Mouse (Mus musculus): ENCODE data around the gene Themis.
A peak's percentile ranks its signal among the peaks of the same experiment; 100 is the strongest.

Themis gene

DNA sequence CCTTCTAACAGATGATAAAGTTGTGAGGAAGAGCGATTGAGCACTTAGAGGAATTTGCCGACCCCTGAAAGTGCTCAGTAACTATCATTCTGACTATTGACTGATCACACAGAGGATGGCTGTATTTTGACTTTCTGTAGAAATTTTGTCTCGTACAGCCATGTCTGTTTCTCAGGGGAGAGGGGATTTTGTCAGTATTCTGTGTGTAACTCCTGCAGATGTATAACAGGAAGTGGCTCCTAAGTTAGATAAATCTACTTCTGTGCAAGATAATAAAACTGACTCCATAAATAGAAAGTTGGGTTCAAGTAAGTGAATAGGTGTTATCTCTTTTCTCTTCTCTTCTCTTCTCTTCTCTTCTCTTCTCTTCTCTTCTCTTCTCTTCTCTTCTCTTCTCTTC, 137.0 kb downstream of the Themis start:
- DNase-seq (ENCODE audit: low read depth): no peak

DNA sequence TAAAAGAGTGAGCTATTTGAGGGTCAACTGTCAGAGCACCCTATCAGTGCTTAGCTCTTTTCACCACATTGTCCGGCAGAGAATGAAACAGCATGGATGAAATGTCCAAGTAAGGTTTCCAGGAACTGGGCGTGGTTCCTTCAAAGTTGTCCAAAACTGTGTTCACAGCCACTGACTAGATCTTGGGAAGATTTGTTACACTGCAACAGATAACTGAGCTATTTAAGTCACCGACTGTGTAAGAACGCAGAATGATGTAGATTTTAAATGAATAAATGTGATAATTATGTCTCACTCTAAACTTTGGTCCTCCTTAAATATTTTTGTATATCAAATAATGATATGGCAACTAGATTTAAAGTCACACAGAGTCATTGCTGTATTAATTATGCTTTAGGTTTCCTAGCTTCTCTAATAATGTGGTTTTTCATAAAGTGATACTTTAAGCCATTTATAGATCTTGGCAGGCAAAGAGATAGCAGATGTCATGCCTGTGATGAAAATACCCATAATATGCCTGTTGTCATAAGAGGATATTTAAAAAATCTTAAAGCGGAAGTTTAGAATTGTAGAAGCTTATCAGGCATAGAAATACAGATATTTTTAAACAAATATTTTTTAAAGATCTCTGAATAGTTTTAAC, 143.9 kb downstream of the Themis start:
- no peak for DNase-seq (ENCODE audit: low read depth)

DNA sequence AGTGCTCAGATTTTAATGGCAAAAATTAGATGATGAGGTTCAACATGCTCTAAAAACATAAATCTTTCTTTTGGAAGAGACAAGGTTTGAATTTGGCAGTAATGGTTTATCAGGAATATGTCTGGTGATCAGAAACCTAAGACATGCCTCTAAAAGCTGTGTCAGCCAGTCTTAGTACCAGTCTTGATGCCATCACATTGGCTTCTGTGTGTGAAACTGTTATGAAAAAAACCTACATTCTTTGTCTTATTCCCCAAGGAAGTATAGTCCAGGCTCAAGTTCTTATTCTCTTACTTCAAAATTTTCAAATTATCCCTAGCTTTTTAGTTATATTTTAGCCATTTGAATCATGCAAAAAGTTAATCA, 144.4 kb downstream of the Themis start:
- no peak for DNase-seq (ENCODE audit: low read depth)

DNA sequence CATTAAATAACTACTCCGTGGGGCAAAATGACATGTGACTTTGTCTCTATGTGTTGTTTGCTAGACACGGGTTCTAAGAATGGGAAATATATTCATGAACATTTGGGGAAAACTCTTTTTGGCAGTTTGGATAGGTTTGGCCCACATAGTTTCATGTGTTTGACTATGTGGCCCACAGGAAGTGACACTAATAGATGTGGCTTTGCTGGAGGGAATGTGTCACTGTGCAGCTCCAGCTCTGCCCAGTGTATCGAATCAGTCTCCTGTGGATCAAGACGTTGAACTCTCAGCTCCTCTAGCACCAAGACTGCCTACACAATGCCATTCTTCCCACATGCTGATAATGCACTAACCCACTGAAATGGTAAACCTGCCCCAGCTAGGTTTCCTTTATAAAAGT, 148.0 kb downstream of the Themis start:
- DNase-seq (ENCODE audit: low read depth): no peak

DNA sequence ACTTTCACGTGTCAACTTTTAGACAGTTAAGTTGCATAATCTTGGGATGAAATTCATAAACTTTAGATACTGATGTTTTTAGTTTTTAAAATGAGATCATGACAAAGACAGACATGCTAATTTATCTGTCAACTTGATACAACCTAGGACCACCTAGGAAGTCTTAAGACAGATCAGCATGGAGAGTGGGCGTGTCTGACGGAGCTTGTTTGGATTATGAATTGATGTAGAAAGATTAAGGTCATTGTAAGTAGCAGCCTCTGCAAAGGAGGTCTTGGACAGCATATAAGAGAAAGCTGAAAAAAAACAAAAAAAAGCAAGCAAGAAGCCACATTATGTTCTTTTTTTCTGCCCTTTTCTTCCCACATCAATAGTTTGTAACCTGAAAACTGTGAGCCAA, 154.2 kb downstream of the Themis start:
- DNase-seq (ENCODE audit: low read depth): no peak

DNA sequence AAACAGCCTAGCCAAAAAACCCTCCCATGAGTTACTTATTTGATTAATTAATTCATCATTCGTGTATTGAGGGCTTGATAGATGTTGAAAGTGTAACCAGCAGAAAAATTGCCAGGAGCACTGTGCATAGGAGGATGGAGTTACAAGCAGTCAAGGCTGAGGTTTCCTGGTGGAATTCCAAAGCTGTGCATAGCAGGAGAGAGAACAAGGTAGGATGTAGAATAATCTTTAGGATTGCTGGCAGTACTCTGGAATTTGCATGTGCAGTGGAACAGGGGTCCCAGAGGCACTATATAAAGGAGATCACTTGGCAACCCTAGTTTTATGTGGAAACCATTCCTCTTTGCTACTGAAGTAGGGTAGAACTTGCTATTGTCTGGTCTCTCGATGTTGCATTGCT, 174.4 kb downstream of the Themis start:
- DNase-seq (ENCODE audit: low read depth): no peak

DNA sequence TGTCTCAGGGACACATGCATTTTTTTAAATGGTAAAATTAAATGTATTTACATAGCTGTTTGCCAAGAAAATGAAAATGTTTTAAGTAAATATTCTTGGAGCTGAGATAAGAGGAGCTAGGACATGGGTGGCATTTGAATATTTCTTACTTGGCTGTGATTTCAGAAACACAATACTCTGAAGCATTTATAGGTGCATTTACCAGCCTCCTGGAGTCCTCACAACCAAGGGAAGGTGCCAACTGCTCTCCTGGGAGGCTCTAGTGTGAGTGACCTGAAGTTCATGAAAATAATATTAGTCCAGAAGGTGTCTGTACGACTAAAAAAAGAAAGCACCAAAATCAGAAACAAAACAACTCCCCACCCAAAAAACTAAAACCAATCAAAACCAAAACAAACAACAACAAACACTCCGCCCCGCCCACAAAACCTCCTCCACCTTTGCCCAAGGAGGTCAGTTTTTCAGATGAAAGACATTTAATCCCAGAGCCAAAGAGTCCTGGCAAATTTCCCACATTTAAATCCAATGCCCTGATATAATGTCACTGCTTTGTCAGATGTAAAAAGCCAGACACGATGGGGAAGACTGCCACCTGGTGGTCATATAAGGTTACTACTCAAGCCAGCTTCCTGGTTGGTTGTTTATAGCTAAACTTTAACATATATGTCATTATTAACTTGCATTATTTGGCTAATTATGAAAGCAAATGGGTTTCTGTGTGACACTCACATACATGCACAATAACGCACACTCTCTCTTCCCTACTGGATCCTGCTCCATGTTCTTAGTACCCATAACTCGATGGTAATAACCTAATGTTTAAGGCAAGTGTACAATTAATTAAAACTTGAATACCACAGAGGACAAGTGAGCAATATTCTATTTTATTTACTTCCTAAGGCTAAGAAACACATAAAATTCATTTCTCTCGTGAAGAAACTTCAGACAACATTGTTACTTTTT, 175.9 kb downstream of the Themis start:
- DNase-seq (ENCODE audit: low read depth): peak; percentile 86

DNA sequence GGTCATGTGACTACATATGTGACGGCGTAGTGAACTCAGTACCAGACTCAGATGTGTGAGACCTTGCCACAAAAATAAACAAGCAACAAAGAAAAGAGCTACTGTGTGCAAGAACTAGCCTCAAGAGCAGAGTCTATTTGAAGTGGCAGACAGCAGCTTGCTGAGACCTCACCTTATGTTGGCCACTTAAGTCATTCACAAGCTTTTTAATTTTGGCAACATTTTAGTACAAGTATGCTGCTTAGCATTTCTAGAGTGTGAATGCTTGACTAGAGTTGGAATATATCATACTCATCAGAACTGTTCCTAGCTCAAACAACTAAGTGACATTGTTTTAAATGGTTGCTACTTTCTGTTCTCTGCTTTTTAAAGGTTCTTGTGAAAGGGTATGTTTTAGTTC, 188.0 kb downstream of the Themis start:
- no peak for DNase-seq (ENCODE audit: low read depth)

DNA sequence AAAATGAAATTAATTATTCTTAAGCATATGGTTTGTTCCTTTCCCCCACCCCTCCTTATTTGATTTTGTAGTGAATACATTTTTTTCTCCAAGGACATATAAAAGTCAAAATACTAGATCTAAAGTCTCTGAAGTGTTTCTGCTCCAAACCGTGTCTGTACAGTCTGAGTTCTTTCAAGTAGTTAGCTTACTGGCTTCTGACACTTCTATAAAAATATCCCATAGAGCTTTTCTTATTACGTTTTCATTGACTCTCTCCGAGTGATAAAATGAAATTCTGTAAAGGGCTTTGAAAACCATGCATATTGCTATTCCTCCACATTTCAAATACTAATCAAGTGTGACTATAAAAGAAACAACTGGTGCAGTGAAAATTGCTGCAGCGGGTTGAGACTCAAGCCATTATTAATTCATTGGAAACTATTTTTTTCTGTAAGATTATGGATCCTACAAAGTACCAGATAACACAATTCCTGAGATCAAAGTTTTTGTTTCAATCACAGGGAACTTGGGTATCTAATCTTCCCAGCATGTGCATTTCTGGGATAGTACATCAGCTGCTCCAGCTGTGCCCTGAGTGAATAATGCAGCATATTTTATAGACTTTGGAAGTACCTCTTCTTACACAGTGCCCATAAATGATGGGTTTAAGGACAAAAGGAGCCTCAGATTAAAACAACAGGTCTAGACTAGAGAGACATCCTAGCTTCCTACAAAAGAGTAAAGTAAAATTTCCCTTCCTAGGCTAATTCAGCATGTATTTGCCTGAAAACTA, 202.6 kb downstream of the Themis start:
- no peak for DNase-seq (ENCODE audit: low read depth)

DNA sequence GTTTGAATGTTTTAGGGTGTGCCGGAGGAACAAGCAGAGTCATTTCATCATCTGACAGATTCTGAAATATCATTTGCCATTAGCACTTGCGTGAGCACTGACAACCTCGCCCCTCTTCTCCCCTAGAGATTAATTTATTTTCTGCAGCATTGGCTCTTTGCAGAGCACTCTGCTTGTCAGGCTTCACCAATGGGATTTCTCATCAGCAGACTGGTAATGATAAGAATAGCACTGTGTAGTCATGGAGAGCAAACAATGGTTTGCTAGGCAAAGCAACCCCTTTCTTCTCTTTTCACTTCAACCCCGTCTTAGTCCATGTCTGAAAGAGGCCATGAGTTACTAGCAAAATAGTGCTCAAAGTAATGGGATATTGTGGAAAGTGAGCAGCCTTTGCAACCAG, 206.4 kb downstream of the Themis start:
- no peak for DNase-seq (ENCODE audit: low read depth)

DNA sequence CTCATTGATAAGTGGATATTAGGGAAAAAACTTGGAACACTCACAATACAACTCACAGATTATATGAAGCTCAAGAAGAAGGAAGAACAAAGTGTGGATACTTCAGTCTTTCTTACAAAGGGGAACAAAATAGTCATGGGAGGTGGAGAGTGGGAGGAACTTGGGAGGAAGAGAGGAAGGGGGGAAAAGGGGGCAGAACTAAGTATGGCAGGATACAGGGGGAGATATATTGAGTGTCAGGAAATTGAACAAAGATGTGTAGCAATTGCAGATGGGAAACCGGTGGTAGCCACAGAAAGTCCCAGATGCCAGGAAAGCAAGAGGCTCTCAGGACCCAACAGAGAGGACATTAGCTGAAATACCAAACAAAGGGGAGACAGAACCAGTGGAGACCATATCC, 219.5 kb downstream of the Themis start:
- DNase-seq (ENCODE audit: low read depth): no peak

DNA sequence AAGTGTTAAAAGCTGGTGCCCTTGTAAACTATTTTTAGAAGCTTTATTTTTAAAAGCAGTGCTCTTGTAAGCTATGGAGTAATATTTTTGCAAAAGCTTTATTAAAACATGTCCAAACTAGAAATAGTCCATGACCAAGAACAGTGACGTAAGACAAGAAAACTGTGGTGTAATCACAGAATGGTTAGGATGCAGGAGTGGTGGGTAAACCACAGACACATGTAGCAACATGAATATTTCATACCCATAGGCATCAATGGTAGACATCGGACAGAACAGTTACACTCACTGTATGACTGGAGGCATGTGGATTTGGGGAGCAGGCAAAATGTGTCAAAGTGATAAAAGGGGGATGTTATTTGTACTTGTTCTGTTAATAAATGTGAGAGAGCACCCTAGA, 222.7 kb downstream of the Themis start:
- DNase-seq (ENCODE audit: low read depth): no peak

DNA sequence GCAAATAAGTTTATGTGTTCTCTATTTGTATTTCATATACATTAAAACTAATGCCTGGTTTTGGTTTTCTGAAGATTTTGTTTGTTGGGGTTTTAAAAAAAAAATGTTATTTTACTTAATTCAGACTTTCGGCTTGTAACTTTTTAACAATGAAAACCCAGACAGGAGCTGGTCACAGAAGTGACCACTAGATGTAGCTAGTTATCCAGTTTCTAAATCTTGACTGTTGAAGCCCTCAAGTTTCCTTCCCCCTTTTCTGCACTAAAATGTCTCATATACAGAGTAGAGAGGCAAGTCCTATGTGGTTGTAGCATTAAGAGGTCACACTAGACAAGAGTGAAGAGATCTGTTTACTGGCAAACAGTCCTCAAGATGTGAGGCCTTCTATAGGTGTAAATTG, 230.2 kb downstream of the Themis start:
- DNase-seq (ENCODE audit: low read depth): peak; percentile 39
